Mouse (Mus musculus) embryonic fibroblast, embryonic 13.5 days (primary cell): ENCODE results near the gene Nit2.

Experiments
- CTCF ChIP-seq: IDR thresholded peaks from 2 replicates; pipeline ENCODE4 v1.5.1; 2011; ENCODE audit warnings: mild to moderate bottlenecking, control low read depth, low read length, moderate library complexity, borderline replicate concordance; ENCODE audit not compliant: insufficient read depth
- POLR2A ChIP-seq: IDR thresholded peaks from 2 replicates; pipeline ENCODE4 v1.6.1; 2011; ENCODE audit warnings: low read depth, mild to moderate bottlenecking, control low read depth, low read length, moderate library complexity

- no peak for TF ChIP-seq POLR2A
- TF ChIP-seq CTCF, result no peak
Measured at GRCm38 (mm10) chr16:57190390-57190789, 23.2 kb upstream of the Nit2 start.
